Mouse (Mus musculus) hindbrain, embryonic 13.5 days (tissue): ENCODE measurements around the gene Tbc1d24. TPM values are rescaled to one million over a fixed set of nuclear protein-coding genes. Genes with fewer than 3 reads are reported as not detected.
A peak's percentile ranks its signal among the peaks of the same experiment; 100 is the strongest.

ENCODE experiments used
- ATAC-seq: fragments of 200-750 bp; cut with Nextera tagmentation; 2 replicates; pipeline ENCODE4 v1.8.0; 2017; ENCODE audit warnings: moderate TSS enrichment; ENCODE audit not compliant: low FRiP score
- H3K27ac ChIP-seq: fragments of 300-500 bp; sonication (generic); 2 replicates; pipeline ENCODE4 v1.5.1; 2015; ENCODE audit warnings: inconsistent platforms, mild to moderate bottlenecking, moderate library complexity
- H3K27me3 ChIP-seq: fragments of 300-500 bp; sonication (generic); 2 replicates; pipeline ENCODE4 v1.6.1; 2015; ENCODE audit warnings: mild to moderate bottlenecking, inconsistent platforms
- H3K36me3 ChIP-seq: fragments of 300-500 bp; sonication (generic); 2 replicates; pipeline ENCODE4 v1.6.1; 2015; ENCODE audit warnings: mild to moderate bottlenecking, inconsistent platforms
- H3K4me1 ChIP-seq: fragments of 300-500 bp; sonication (generic); replicated peaks from 2 replicates; pipeline ENCODE4 v1.6.1; 2015; ENCODE audit warnings: inconsistent platforms
- H3K4me2 ChIP-seq: fragments of 300-500 bp; sonication (generic); 2 replicates; pipeline ENCODE4 v1.6.1; 2015; ENCODE audit warnings: inconsistent platforms, mild to moderate bottlenecking, moderate library complexity
- H3K4me3 ChIP-seq: fragments of 300-500 bp; sonication (generic); 2 replicates; pipeline ENCODE4 v1.5.1; 2015; ENCODE audit warnings: mild to moderate bottlenecking, inconsistent platforms
- H3K9ac ChIP-seq: fragments of 300-500 bp; sonication (generic); 2 replicates; pipeline ENCODE4 v1.6.1; 2015; ENCODE audit warnings: mild to moderate bottlenecking, inconsistent platforms
- H3K9me3 ChIP-seq: fragments of 300-500 bp; sonication (generic); 2 replicates; pipeline ENCODE4 v1.6.1; 2016; ENCODE audit warnings: inconsistent platforms
- WGBS: fragments of 180-500 bp; shearing (Covaris S2); methylation state at CpG from one replicate; pipeline ENCODE4 v1.1.7; 2015; 5-methylcytosine and 5-hydroxymethylcytosine counted together
- polyA plus RNA-seq: library from polyadenylated mRNA; unstranded; fragments of >200 nt; fragmentation: Nextera tagmentation; extraction: Ambion mirVana; gene quantifications from 2 replicates; pipeline ENCODE4 v1.2.1, GENCODE M21; 2015

Tbc1d24 gene
- 24.4 and 25.5 TPM in 2 replicates for polyA plus RNA-seq

DNA sequence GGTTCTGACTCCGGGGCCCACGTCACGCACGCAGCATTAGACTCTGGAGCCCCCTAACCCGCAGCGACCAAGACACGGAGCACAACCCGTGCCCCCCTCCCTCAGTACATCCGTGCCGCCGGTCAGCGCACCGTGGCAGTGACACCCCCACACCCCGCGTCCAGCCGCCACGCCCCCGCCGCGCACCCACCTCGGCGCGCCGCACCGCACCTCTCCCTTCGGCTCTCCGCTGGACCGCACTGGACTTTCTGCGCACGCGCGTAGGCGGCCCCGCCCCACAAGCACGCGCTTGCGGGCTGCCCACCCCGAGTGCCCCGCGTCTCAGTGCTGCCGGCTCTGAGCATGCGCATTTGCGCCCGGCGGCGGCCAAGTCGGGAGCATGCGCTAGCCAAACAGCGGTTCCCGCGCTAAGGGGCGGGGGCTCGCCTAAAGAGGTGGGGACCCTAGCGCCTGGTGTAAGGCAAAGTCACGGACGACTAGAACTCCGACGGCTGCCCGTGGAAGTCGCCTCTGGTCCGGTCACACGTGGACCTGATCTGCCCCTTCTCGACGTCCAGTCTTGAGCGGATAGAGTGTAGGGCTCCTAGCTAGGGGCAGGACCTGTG is at the start of gene Tbc1d24:
Gene Tbc1d24, minus strand, starts transcription at position 279 of the 605 bp plus-strand sequence.
- no peaks in the 10 kb centered on the region for H3K9me3 ChIP-seq
- peak within 1 kb of the TSS; percentile 75 for H3K4me3 ChIP-seq
- peaks cover 26% of the 10 kb centered on the region for H3K27me3 ChIP-seq
- no peaks in the 10 kb centered on the region for H3K36me3 ChIP-seq
- peak; percentile 82 for ATAC-seq
- peak within 1 kb of the TSS; percentile 87 for H3K9ac ChIP-seq
- peak within 1 kb of the TSS; percentile 89 for H3K27ac ChIP-seq
- peaks cover 81% of the 10 kb centered on the region for H3K4me1 ChIP-seq
- 1% methylated on average over 59 of the region's 65 CpGs for whole genome bisulfite sequencing
- peak within 1 kb of the TSS; percentile 92 for H3K4me2 ChIP-seq

DNA sequence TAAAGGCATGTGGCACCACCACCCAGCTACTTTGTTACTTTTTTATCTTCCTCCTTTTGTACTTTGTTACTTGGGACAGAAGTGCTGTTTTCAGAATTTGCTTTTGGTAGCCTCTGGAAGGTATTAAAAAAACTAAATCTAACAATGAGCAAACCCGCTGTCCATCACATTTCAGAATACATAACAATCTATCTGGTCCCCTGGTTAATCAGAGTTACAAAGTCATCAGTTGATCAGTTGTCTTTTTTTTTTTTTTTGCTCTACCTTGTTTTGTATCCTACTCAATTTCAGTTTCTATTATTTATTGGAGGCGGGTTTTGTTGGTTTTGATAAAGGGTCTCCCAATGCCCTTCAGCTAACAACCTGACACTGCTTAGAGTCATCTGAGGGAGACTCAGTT is 47.0 kb upstream of the Tbc1d24 start:
- Histone ChIP-seq H3K9ac (no peak overlapping the region), H3K4me3 (peak overlapping the region; percentile 75; the same call in 1 of the 2 replicates), H3K36me3 (peaks cover 7% of the 10 kb centered on the region), H3K4me1 (peaks cover 14% of the 10 kb centered on the region), H3K27ac (no peak overlapping the region), H3K27me3 (no peaks in the 10 kb centered on the region), H3K4me2 (peak overlapping the region; percentile 80; the same call in 1 of the 2 replicates), H3K9me3 (no peaks in the 10 kb centered on the region)
- ATAC-seq: no peak
- 99% methylated on average over 2 of the region's 2 CpGs for WGBS

DNA sequence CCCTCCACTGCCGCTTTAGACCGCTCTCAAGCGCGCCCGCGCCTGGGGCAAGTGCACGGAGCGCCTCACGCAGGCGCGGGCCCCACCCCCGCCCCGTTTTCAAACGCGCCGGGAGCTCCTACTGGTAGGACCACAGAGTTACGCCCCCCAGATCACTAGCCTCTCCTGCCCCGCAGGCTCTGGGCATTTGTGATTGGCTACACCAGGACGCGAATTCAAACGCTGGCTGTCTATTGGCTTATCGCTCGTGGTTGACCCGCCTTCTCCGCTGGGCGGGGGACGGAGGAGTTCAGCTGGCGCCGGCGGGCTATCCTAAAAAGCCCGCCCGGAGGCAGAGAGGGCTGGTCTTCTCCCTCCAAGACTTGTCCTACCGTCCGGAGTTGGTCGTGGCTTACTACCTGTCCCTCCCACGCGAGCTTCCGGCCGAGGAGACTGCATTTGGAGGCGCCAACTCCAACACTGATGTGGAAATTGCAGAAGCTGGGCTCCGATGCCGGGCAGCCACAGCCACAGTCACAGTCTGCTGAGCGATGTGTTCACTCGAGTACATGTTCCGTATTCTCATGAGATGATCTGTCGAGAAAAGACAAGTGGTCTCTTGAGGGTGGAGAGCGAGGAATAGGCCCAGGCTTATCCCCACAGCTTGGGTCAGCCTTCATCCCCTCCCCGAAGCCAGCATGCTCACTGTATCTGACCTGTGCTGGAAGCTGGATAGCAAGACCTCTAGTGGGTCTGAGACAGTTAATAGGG is 46.1 kb upstream of the Tbc1d24 start, which contains the start of gene Ccnf:
Gene Ccnf, minus strand, starts transcription at position 165 of the 750 bp plus-strand sequence.
- WGBS: under 1% methylated on average over 48 of the region's 48 CpGs
- Histone ChIP-seq H3K9me3 (no peaks in the 10 kb centered on the region), H3K4me2 (peak within 1 kb of the TSS; percentile 80), H3K4me3 (peak within 1 kb of the TSS; percentile 75), H3K36me3 (peaks cover 7% of the 10 kb centered on the region), H3K27ac (peak within 1 kb of the TSS; percentile 79), H3K9ac (peak within 1 kb of the TSS; percentile 82), H3K4me1 (peaks cover 14% of the 10 kb centered on the region), H3K27me3 (no peaks in the 10 kb centered on the region)
- peak; percentile 100 for ATAC-seq

DNA sequence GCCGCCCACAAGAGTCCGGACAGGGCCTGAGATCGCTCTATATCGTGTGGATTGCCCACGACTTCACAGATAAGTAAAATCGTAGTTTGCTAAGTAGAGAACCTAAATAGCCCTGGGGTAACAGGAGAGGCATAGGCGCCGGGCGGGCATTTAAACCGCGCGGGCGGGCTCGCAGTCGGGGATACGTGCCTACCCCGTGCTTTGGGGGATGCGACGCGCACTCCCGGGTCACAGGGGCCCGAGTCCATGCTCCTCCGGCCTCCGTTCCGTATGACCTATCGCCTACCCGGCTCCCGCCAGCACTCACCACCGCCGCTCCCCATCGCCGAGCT is 45.6 kb upstream of the Tbc1d24 start:
- Histone ChIP-seq H3K4me3 (peak overlapping the region; percentile 75), H3K4me2 (peak overlapping the region; percentile 80), H3K9ac (peak overlapping the region; percentile 82), H3K36me3 (peaks cover 7% of the 10 kb centered on the region), H3K9me3 (no peaks in the 10 kb centered on the region), H3K27me3 (no peaks in the 10 kb centered on the region), H3K27ac (peak overlapping the region; percentile 64; the same call in 1 of the 2 replicates), H3K4me1 (peaks cover 14% of the 10 kb centered on the region)
- whole genome bisulfite sequencing: under 1% methylated on average over 32 of the region's 32 CpGs
- no peak for ATAC-seq

DNA sequence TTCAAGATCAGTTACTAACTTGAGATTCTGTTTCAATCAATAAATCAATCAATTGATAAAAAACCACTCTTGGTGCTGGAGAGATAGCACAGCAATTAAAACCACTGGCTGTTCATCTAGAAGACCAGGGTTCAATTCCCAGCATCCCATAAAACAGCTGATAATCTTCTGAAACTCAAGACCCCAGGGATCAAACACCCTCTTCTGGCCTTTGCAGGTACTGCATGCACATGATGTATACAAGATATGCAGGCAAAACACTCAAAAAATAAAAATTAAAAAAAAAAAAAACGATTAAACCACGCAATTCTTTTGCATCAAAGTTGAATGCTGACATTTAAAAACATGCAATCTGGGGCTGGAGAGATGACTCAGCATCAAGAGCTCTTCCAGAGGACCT is 43.3 kb upstream of the Tbc1d24 start:
- no peak for ATAC-seq
- Histone ChIP-seq H3K4me1 (peaks cover 14% of the 10 kb centered on the region), H3K4me2 (no peak overlapping the region), H3K4me3 (no peak overlapping the region), H3K27ac (no peak overlapping the region), H3K27me3 (no peaks in the 10 kb centered on the region), H3K9ac (no peak overlapping the region), H3K36me3 (peaks cover 24% of the 10 kb centered on the region), H3K9me3 (peaks cover 3% of the 10 kb centered on the region; the same call in 1 of the 2 replicates)
- WGBS: 95% methylated on average over 2 of the region's 2 CpGs

DNA sequence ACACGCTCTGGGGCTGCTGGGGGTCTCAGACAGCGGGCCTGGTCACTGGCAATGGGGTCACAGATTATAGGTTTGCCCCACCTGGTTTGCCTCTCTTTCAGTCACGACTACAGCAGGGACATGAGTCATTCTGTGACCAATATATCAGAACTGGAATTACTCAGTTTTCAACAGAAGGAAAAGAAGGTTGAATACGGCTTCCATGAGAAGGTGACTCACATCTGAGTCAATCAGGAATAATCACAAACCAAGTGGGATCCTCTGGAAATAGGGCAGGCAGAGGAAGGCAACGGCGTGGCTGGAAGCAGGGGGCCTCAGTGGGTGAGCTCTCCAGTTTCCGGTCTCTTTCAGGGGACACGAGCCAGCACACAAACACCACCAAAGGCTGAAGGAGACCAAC is 38.7 kb upstream of the Tbc1d24 start:
- Histone ChIP-seq H3K9me3 (peaks cover 3% of the 10 kb centered on the region; the same call in 1 of the 2 replicates), H3K27ac (no peak overlapping the region), H3K36me3 (peaks cover 64% of the 10 kb centered on the region), H3K27me3 (no peaks in the 10 kb centered on the region), H3K4me1 (no peaks in the 10 kb centered on the region), H3K9ac (no peak overlapping the region), H3K4me2 (no peak overlapping the region), H3K4me3 (no peak overlapping the region)
- WGBS: 99% methylated on average over 8 of the region's 8 CpGs
- no peak for ATAC-seq

DNA sequence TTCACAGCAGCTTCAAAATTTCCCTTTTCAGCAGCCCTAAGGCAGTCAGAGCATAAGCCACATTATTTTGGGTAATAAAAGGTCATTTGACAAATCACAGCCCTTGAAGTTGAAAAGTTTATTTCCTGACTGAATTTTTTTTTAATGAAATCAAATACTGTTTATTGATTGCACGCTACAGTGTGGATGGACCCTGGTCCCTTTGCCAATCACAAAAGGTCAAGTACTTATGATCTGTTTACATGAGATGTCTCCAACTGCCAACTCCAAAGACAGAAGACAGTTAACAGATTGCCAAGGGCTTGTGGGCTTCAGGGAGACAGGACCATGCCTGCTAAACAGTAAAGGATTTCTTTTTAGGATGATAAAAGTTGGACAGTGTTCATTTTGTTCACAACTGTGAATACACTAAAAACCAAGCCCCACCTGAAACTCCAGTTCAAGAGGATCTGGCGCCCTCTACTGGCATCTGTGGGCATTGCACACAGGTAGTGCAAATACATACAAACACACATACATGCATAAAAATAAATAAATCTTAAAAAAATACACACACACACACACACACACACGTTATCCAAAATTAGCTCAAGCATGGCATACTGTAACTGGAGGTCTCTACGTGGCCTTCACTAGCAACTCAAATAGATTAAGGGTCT is 38.1 kb upstream of the Tbc1d24 start:
- H3K4me1 ChIP-seq: no peaks in the 10 kb centered on the region
- H3K9me3 ChIP-seq: peaks cover 3% of the 10 kb centered on the region; the same call in 1 of the 2 replicates
- no peak overlapping the region for H3K4me2 ChIP-seq
- no peak overlapping the region for H3K27ac ChIP-seq
- no peak overlapping the region for H3K9ac ChIP-seq
- no peaks in the 10 kb centered on the region for H3K27me3 ChIP-seq
- no peak overlapping the region for H3K4me3 ChIP-seq
- peaks cover 68% of the 10 kb centered on the region for H3K36me3 ChIP-seq
- ATAC-seq: no peak
- 89% methylated on average over 4 of the region's 4 CpGs for WGBS

DNA sequence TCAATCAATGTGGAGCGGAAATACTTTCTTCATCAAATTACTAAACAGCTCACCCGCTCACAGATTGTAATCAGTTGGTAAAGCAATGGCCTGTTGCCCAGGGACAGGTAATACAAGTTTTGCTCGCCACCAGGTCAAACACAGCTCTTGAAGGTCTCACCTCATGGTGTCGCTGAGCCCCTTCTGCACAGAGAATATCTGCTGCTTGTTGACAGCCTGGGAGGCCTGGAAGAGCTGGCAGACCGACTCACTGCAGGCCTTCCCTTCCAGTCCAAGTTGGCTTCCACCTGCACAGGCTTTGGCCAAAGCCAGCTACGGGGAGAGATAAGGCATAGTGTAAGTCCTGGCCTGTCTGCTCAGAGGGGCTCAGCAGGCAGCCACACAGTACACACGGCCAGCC is 31.6 kb upstream of the Tbc1d24 start:
- ATAC-seq: no peak
- Histone ChIP-seq H3K9ac (no peak overlapping the region), H3K27me3 (no peaks in the 10 kb centered on the region), H3K9me3 (no peaks in the 10 kb centered on the region), H3K36me3 (peaks cover 93% of the 10 kb centered on the region), H3K4me2 (no peak overlapping the region), H3K4me1 (no peaks in the 10 kb centered on the region), H3K4me3 (no peak overlapping the region), H3K27ac (no peak overlapping the region)
- WGBS: 94% methylated on average over 7 of the region's 7 CpGs

DNA sequence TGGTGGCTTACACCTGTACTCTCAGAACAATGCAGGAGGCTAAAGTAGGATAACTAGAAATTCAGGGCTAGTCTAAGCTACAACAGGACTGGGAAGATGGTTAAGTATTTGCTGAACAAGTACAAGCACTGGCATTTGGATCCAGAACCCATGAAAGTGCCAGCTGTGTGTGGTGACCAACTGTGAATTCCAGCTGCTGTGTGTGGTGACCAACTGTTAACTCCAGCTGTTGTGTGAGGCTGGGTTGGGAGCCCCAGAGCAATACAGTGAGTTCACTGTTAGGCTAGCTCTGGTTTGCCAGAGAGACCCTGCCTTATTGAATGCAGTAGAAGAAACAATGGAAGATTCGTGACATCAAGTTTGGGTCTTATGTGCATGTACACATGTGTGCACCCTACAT is 31.1 kb upstream of the Tbc1d24 start:
- Histone ChIP-seq H3K27ac (no peak overlapping the region), H3K27me3 (no peaks in the 10 kb centered on the region), H3K9ac (no peak overlapping the region), H3K4me1 (no peaks in the 10 kb centered on the region), H3K4me2 (no peak overlapping the region), H3K4me3 (no peak overlapping the region), H3K9me3 (no peaks in the 10 kb centered on the region), H3K36me3 (peaks cover 93% of the 10 kb centered on the region)
- WGBS: 96% methylated on average over 1 of the region's 1 CpGs
- no peak for ATAC-seq

DNA sequence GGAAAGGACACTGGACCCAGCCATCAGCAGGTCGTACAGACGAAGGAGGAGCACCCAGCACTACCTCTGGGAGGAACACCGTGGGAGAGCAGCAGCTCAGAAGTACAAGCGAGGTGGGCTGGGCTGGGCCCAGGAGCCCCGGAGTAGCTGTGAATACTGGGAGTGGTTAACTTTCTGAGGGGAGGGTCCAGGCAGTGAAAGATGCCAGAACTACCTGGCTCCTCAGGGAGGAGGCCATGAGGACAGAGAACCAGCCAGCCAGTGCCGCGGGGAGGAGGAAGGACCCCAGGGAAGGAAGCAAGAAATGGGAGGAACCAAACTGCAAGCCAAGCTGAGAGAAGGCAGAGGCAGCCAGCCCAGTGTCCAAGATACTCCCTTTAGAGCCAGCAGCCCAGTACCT is 22.6 kb upstream of the Tbc1d24 start:
- peaks cover 79% of the 10 kb centered on the region for H3K36me3 ChIP-seq
- H3K4me2 ChIP-seq: no peak overlapping the region
- H3K4me1 ChIP-seq: no peaks in the 10 kb centered on the region
- H3K9ac ChIP-seq: no peak overlapping the region
- H3K27me3 ChIP-seq: no peaks in the 10 kb centered on the region
- no peak for ATAC-seq
- H3K9me3 ChIP-seq: no peaks in the 10 kb centered on the region
- WGBS: 93% methylated on average over 7 of the region's 7 CpGs
- no peak overlapping the region for H3K27ac ChIP-seq
- no peak overlapping the region for H3K4me3 ChIP-seq

DNA sequence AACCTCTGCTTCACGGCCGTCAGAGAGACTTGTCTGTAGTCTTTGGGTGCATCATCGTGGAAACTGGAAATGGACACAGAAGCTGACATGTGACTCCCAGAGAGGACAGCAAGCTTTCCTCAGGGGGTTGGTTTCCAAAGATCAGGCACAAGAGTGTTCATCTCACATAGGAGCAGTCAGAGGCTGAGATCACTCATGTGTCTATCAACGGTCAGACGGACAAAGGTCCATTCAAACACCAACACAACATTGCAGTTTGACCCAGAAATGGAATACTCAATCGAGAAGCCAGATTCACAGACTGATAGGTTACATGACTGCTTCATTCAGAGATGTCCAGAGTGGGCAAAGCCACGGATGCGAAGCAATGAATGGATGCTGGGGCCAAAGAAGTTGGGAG is 21.4 kb upstream of the Tbc1d24 start:
- Histone ChIP-seq H3K27ac (no peak overlapping the region), H3K36me3 (peaks cover 67% of the 10 kb centered on the region), H3K9ac (0 out of 2 replicates have a peak overlapping the region, but pooled peaks have one; percentile 25), H3K27me3 (no peaks in the 10 kb centered on the region), H3K4me3 (no peak overlapping the region), H3K9me3 (no peaks in the 10 kb centered on the region), H3K4me1 (no peaks in the 10 kb centered on the region), H3K4me2 (no peak overlapping the region)
- no peak for ATAC-seq
- 91% methylated on average over 8 of the region's 8 CpGs for WGBS

DNA sequence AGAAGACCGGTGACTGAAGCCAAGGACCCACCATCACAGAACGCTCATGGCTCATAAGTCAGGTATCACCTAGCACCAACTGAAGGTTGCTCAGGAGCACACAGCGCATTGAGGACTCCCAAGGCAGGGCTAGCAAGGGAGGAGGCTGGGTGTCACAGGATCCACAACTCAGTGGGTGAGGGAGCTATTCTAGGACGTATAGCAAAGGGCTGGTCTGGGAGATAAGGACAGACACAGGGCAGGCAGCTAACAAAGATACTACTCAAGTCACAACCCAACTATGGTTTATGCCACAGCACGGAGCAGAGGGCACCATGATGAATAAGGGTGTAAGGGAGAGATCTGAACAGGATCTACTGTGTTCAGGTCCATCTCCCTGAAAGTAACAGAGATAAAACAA is 20.5 kb upstream of the Tbc1d24 start:
- Histone ChIP-seq H3K27ac (no peak overlapping the region), H3K9me3 (no peaks in the 10 kb centered on the region), H3K4me1 (peaks cover 4% of the 10 kb centered on the region), H3K4me3 (no peak overlapping the region), H3K9ac (no peak overlapping the region), H3K4me2 (no peak overlapping the region), H3K36me3 (peaks cover 61% of the 10 kb centered on the region), H3K27me3 (no peaks in the 10 kb centered on the region)
- 94% methylated on average over 5 of the region's 5 CpGs for WGBS
- no peak for ATAC-seq
